Mouse (Mus musculus): Measurements from ENCODE around the gene Enpp7. TPM values are rescaled to one million over a fixed set of nuclear protein-coding genes. Genes with fewer than 3 reads are reported as not detected.

Enpp7 gene
- polyA plus RNA-seq, 1 experiment from 2014 or later: not detected

- peaks cover 42% of the 10 kb centered on the region for H3K4me1 ChIP-seq (replicated peaks)
- peaks cover 94% of the 10 kb centered on the region for H3K27me3 ChIP-seq
- 2% methylated on average over 57 of the region's 57 CpGs for WGBS (ENCODE audit: insufficient replicate concordance)
- ATAC-seq (ENCODE audit: low read depth): no peak
- H3K27ac ChIP-seq: no peak overlapping the region
- no peaks in the 10 kb centered on the region for H3K9me3 ChIP-seq (replicated peaks)
- H3K4me2 ChIP-seq: peak overlapping the region; percentile 63
- H3K36me3 ChIP-seq: peaks cover 6% of the 10 kb centered on the region
- peak overlapping the region; percentile 33; the same call in 1 of the 2 replicates for H3K9ac ChIP-seq
- DNase-seq: no peak
- H3K4me3 ChIP-seq (replicated peaks): peak overlapping the region; percentile 49
These were observed 49.2 kb downstream of the Enpp7 start for GRCm38 (mm10) chr11:119036934-119037779.

GRCm38 (mm10) chr11:119037780-119038401 is 49.9 kb downstream of the Enpp7 start:
- DNase-seq (no peak), ATAC-seq (ENCODE audit: low read depth) (no peak)
- no peak overlapping the region for H3K9ac ChIP-seq
- H3K36me3 ChIP-seq: peaks cover 6% of the 10 kb centered on the region
- peak overlapping the region; percentile 49; the same call in 1 of the 2 replicates for H3K4me3 ChIP-seq (replicated peaks)
- H3K27ac ChIP-seq: no peak overlapping the region
- peak overlapping the region; percentile 63 for H3K4me2 ChIP-seq
- peaks cover 100% of the 10 kb centered on the region for H3K27me3 ChIP-seq
- 19% methylated on average over 18 of the region's 18 CpGs for WGBS (ENCODE audit: insufficient replicate concordance)
- H3K4me1 ChIP-seq (replicated peaks): peaks cover 46% of the 10 kb centered on the region
- no peaks in the 10 kb centered on the region for H3K9me3 ChIP-seq (replicated peaks)

- 70% methylated on average over 22 of the region's 22 CpGs for WGBS (ENCODE audit: insufficient replicate concordance)
- DNase-seq: no peak
- no peak overlapping the region for H3K4me2 ChIP-seq
These were observed 50.9 kb downstream of the Enpp7 start for GRCm38 (mm10) chr11:119038744-119039484.

GRCm38 (mm10) chr11:119039732-119040512 is 51.9 kb downstream of the Enpp7 start:
- DNase-seq (no peak), ATAC-seq (ENCODE audit: low read depth) (no peak)
- peaks cover 6% of the 10 kb centered on the region for H3K36me3 ChIP-seq
- H3K4me3 ChIP-seq (replicated peaks): peak overlapping the region; percentile 67
- H3K9me3 ChIP-seq (replicated peaks): no peaks in the 10 kb centered on the region
- 0 out of 2 replicates have a peak overlapping the region, but pooled peaks have one; percentile 18 for H3K27ac ChIP-seq
- 9% methylated on average over 21 of the region's 21 CpGs for WGBS (ENCODE audit: insufficient replicate concordance)
- H3K4me1 ChIP-seq (replicated peaks): peaks cover 49% of the 10 kb centered on the region
- peak overlapping the region; percentile 89 for H3K4me2 ChIP-seq
- H3K27me3 ChIP-seq: peaks cover 100% of the 10 kb centered on the region
- H3K9ac ChIP-seq: peak overlapping the region; percentile 76

More at GRCm38 (mm10) chr11:119038744-119039484, 50.9 kb downstream of the Enpp7 start:
- peaks cover 100% of the 10 kb centered on the region for H3K27me3 ChIP-seq
- H3K36me3 ChIP-seq: peaks cover 6% of the 10 kb centered on the region
- H3K4me1 ChIP-seq (replicated peaks): peaks cover 46% of the 10 kb centered on the region
- no peak overlapping the region for H3K4me3 ChIP-seq (replicated peaks)
- no peak for ATAC-seq (ENCODE audit: low read depth)
- no peak overlapping the region for H3K9ac ChIP-seq
- H3K27ac ChIP-seq: no peak overlapping the region
- H3K9me3 ChIP-seq (replicated peaks): no peaks in the 10 kb centered on the region

- under 1% methylated on average over 49 of the region's 63 CpGs for WGBS (ENCODE audit: insufficient replicate concordance)
- Histone ChIP-seq H3K4me3 (replicated peaks) (peak within 1 kb of the TSS; percentile 67), H3K27ac (0 out of 2 replicates have a peak within 1 kb of the TSS, but pooled peaks have one; percentile 18), H3K27me3 (peaks cover 100% of the 10 kb centered on the region), H3K4me1 (replicated peaks) (peaks cover 52% of the 10 kb centered on the region), H3K9me3 (replicated peaks) (no peaks in the 10 kb centered on the region), H3K36me3 (peaks cover 6% of the 10 kb centered on the region), H3K4me2 (peak within 1 kb of the TSS; percentile 89), H3K9ac (peak within 1 kb of the TSS; percentile 76)
- ATAC-seq (ENCODE audit: low read depth): peak; percentile 87
- peak; percentile 93 for DNase-seq
These were observed 52.8 kb downstream of the Enpp7 start, which contains the start of gene Cbx8 for GRCm38 (mm10) chr11:119040600-119041324. Gene Cbx8, minus strand, starts transcription at chr11:119040969.

- WGBS (ENCODE audit: insufficient replicate concordance): under 1% methylated on average over 31 of the region's 31 CpGs
- H3K9me3 ChIP-seq (replicated peaks): no peaks in the 10 kb centered on the region
- no peak for DNase-seq
- H3K27me3 ChIP-seq: peaks cover 100% of the 10 kb centered on the region
- peaks cover 55% of the 10 kb centered on the region for H3K4me1 ChIP-seq (replicated peaks)
- ATAC-seq (ENCODE audit: low read depth): peak; percentile 52; the same call in 1 of the 2 replicates
- peak overlapping the region; percentile 61 for H3K9ac ChIP-seq
- no peak overlapping the region for H3K27ac ChIP-seq
- H3K4me3 ChIP-seq (replicated peaks): peak overlapping the region; percentile 67
- H3K36me3 ChIP-seq: peaks cover 6% of the 10 kb centered on the region
- H3K4me2 ChIP-seq: peak overlapping the region; percentile 89
These were observed 53.3 kb downstream of the Enpp7 start for GRCm38 (mm10) chr11:119041325-119041716.

GRCm38 (mm10) chr11:119041750-119042465 is 53.9 kb downstream of the Enpp7 start:
- ATAC-seq (ENCODE audit: low read depth) (no peak), DNase-seq (no peak)
- H3K27me3 ChIP-seq: peaks cover 100% of the 10 kb centered on the region
- H3K4me1 ChIP-seq (replicated peaks): peaks cover 59% of the 10 kb centered on the region
- H3K9me3 ChIP-seq (replicated peaks): no peaks in the 10 kb centered on the region
- H3K4me2 ChIP-seq: peak overlapping the region; percentile 89
- H3K36me3 ChIP-seq: peaks cover 6% of the 10 kb centered on the region
- 2% methylated on average over 30 of the region's 31 CpGs for WGBS (ENCODE audit: insufficient replicate concordance)
- peak overlapping the region; percentile 61 for H3K9ac ChIP-seq
- H3K27ac ChIP-seq: no peak overlapping the region
- peak overlapping the region; percentile 67 for H3K4me3 ChIP-seq (replicated peaks)
